In the genomic region with DNA sequence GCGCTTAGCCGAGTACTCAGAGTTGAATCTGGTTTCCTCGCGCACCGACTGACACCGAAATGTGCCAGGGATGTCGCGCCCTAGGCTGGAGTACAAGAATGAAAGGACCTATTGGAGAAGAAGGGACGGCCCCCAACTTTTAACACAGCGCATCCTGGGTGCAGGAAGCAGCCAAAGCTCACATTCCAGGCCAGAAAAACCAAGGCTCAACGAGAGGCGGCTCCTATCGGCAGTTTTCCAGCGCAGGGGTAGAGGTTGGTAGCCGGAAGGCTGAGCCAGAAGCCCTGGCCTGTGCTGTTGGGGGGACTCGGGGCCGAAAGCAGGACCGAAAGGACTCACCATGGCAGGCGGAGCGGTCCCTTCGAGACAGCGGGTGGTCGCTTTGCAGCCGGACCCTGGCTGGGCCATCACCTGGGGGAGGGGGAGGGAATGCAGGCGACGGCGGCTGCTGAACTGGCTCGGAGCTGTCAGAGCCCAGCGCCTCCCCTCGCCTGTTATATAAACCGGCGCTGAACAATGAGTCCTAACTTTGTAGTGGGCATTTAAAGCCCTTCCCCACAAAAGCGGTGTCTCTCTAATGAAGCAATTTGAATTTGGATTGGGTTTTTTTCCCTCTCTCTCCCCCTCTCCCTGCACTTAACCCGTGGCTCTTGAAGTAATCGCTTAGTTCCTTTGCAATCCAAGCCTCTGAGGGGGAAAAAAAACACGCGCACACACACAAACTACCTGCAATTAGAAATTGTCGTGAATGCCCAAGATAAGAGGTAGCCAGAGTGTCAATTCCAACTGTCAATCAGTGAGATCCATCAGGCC, we compare ENCODE assay signal across 9 mouse cellular contexts. TPM values are rescaled to one million over a fixed set of nuclear protein-coding genes. Genes with fewer than 3 reads are reported as not detected.
DNase-seq lines count a peak whose midpoint lies in the region; ATAC-seq and TF ChIP-seq lines count a peak whose summit lies in the region.
"Had no signal": no experiment of that assay in that cellular context is flagged by ENCODE, and none has a peak within 500 bp of the region (broad histone marks: within the 10 kb centered on the region; RNA-seq: fewer than 3 reads in every experiment).

No protein-coding gene starts in this region.

- peak overlapping the region; percentile 40 for H3K9ac ChIP-seq in forebrain, postnatal 0 days
- no peak overlapping the region for H3K9ac ChIP-seq in limb, embryonic 13.5 days
- no peak overlapping the region for H3K9ac ChIP-seq in neural tube, embryonic 14.5 days (replicated peaks; ENCODE audit: low read depth, low read length)

- H3K27ac ChIP-seq in forebrain, postnatal 0 days (ENCODE audit: low read depth, low read length), result peak overlapping the region; percentile 74
- no peak overlapping the region for H3K27ac ChIP-seq in limb, embryonic 13.5 days
- no peak overlapping the region for H3K27ac ChIP-seq in neural tube, embryonic 14.5 days (ENCODE audit: low read depth, low read length)

- H3K4me3 ChIP-seq in forebrain, postnatal 0 days (ENCODE audit: low read depth, low read length), result peak overlapping the region; percentile 41
- peak overlapping the region; percentile 45 for H3K4me3 ChIP-seq in limb, embryonic 13.5 days
- H3K4me3 ChIP-seq in neural tube, embryonic 14.5 days (ENCODE audit: low read depth, low read length), result peak overlapping the region; percentile 24; the same call in 1 of the 2 replicates

- H3K27me3 ChIP-seq in forebrain, postnatal 0 days (ENCODE audit: insufficient read depth, low read length), result peaks cover 79% of the 10 kb centered on the region
- H3K27me3 ChIP-seq in limb, embryonic 13.5 days, result peaks cover 100% of the 10 kb centered on the region
- peaks cover 54% of the 10 kb centered on the region for H3K27me3 ChIP-seq in neural tube, embryonic 14.5 days (ENCODE audit: control insufficient read depth, insufficient read depth, low read length)

- no peak for TF ChIP-seq CTCF in forebrain, postnatal 0 days (IDR thresholded peaks at IDR 0.05; ENCODE audit: low read depth)

- peak; percentile 19 to 57 for DNase-seq in heart, adult 18-20 months
- no peak for DNase-seq in heart, adult 8-10 months (ENCODE audit: low spot score)
- DNase-seq in ZHBTc4 (ENCODE audit: low read depth, low spot score), result peak; percentile 57
- DNase-seq in forebrain, postnatal 0 days, result peak; percentile 46
- no peak for DNase-seq in urinary bladder, postnatal 14 days (ENCODE audit: low spot score)

- 1% methylated on average over 38 of the region's 38 CpGs for WGBS in forebrain, postnatal 0 days
- 1% methylated on average over 38 of the region's 38 CpGs for WGBS in limb, embryonic 13.5 days
- under 1% methylated on average over 37 of the region's 38 CpGs for WGBS in neural tube, embryonic 14.5 days

- peak overlapping the region; percentile 55 for H3K4me2 ChIP-seq in forebrain, postnatal 0 days (ENCODE audit: low read depth)
- peak overlapping the region; percentile 84 for H3K4me2 ChIP-seq in limb, embryonic 13.5 days (replicated peaks)
- peak overlapping the region; percentile 45; the same call in 1 of the 2 replicates for H3K4me2 ChIP-seq in neural tube, embryonic 14.5 days (ENCODE audit: low read depth, low read length)

- H3K9me3 ChIP-seq in forebrain, postnatal 0 days (ENCODE audit: low read length), result no peaks in the 10 kb centered on the region
- no peaks in the 10 kb centered on the region for H3K9me3 ChIP-seq in limb, embryonic 13.5 days
- no peaks in the 10 kb centered on the region for H3K9me3 ChIP-seq in neural tube, embryonic 14.5 days (ENCODE audit: control insufficient read depth, low read length)

- H3K4me1 ChIP-seq in forebrain, postnatal 0 days (ENCODE audit: insufficient read depth), result peaks cover 3% of the 10 kb centered on the region; the same call in 1 of the 2 replicates
- H3K4me1 ChIP-seq in limb, embryonic 13.5 days, result peaks cover 36% of the 10 kb centered on the region
- peaks cover 20% of the 10 kb centered on the region for H3K4me1 ChIP-seq in neural tube, embryonic 14.5 days (ENCODE audit: control insufficient read depth, insufficient read depth, low read length)

- no peaks in the 10 kb centered on the region for H3K36me3 ChIP-seq in forebrain, postnatal 0 days (ENCODE audit: insufficient read depth)
- no peaks in the 10 kb centered on the region for H3K36me3 ChIP-seq in limb, embryonic 13.5 days
- H3K36me3 ChIP-seq in neural tube, embryonic 14.5 days (ENCODE audit: control insufficient read depth, insufficient read depth, low read length), result no peaks in the 10 kb centered on the region

- ATAC-seq in forebrain, postnatal 0 days, result peak; percentile 19; the same call in 1 of the 2 replicates
- ATAC-seq in limb, embryonic 13.5 days (ENCODE audit: low FRiP score, low read depth), result no peak; the same call in 1 of the 2 replicates
- ATAC-seq in neural tube, embryonic 14.5 days (ENCODE audit: low read depth), result no peak
- no peak for ATAC-seq in megakaryocyte-erythroid progenitor cell, adult 5-6 weeks (replicated peaks; ENCODE audit: low FRiP score, low TSS enrichment, poor library complexity, severe bottlenecking)

RNA-seq across cellular contexts. Expression of a gene that starts 1.4 kb away (rescaled TPM):
- 1 to 10 TPM; 1.6 to 1.7 TPM for total RNA-seq in heart, adult 18-20 months (2021)
- 1 to 10 TPM; 2.5 to 6.0 (median 3.3) TPM for total RNA-seq in heart, adult 8-10 months (2022)
- total RNA-seq in forebrain, postnatal 0 days (2014; rRNA removed), result 55.9 and 83.5 TPM in 2 replicates
- 16.4 and 31.0 TPM in 2 replicates for polyA plus RNA-seq in forebrain, postnatal 0 days (2015; fragmentation: Nextera tagmentation; extraction: Ambion mirVana)
- polyA plus RNA-seq in limb, embryonic 13.5 days (2015; fragmentation: Nextera tagmentation; extraction: Ambion mirVana), result 0.92 and 1.1 TPM in 2 replicates
- polyA plus RNA-seq in neural tube, embryonic 14.5 days (2014; fragmentation: Nextera tagmentation; extraction: Ambion mirVana), result 1.6 TPM in 1 of 2 replicates, not detected in the other
- not detected in 2 replicates for total RNA-seq in megakaryocyte-erythroid progenitor cell, adult 5-6 weeks (2014; fragmentation: Nextera tagmentation)
- not detected in 2 replicates for total RNA-seq in megakaryocyte-erythroid progenitor cell, adult 5-6 weeks (2017)
- total RNA-seq: hematopoietic stem cell, adult 5-6 weeks had no signal

RNA-seq across cellular contexts. Expression of a gene that starts 32.4 kb away (rescaled TPM):
- total RNA-seq in heart, adult 18-20 months (2021), result 10 to 100 TPM; 38.6 to 44.5 TPM
- 10 to 100 TPM; 40.5 to 44.0 (median 42.3) TPM for total RNA-seq in heart, adult 8-10 months (2022)
- total RNA-seq in forebrain, postnatal 0 days (2014; rRNA removed), result 14.0 and 17.0 TPM in 2 replicates
- 12.9 and 21.9 TPM in 2 replicates for polyA plus RNA-seq in forebrain, postnatal 0 days (2015; fragmentation: Nextera tagmentation; extraction: Ambion mirVana)
- 23.8 and 31.3 TPM in 2 replicates for polyA plus RNA-seq in limb, embryonic 13.5 days (2015; fragmentation: Nextera tagmentation; extraction: Ambion mirVana)
- polyA plus RNA-seq in neural tube, embryonic 14.5 days (2014; fragmentation: Nextera tagmentation; extraction: Ambion mirVana), result 24.8 and 30.4 TPM in 2 replicates
- total RNA-seq in megakaryocyte-erythroid progenitor cell, adult 5-6 weeks (2014; fragmentation: Nextera tagmentation), result 22.5 and 23.4 TPM in 2 replicates
- 31.1 and 85.3 TPM in 2 replicates for total RNA-seq in megakaryocyte-erythroid progenitor cell, adult 5-6 weeks (2017)

RNA-seq across cellular contexts. Expression of a gene that starts 32.8 kb away (rescaled TPM):
- total RNA-seq in heart, adult 18-20 months (2021), result 10 to 100 TPM; 34.5 to 34.9 TPM
- total RNA-seq in heart, adult 8-10 months (2022), result 10 to 100 TPM; 31.0 to 37.1 (median 33.3) TPM
- total RNA-seq in forebrain, postnatal 0 days (2014; rRNA removed), result 54.6 and 61.4 TPM in 2 replicates
- polyA plus RNA-seq in forebrain, postnatal 0 days (2015; fragmentation: Nextera tagmentation; extraction: Ambion mirVana), result 86.4 and 98.7 TPM in 2 replicates
- polyA plus RNA-seq in limb, embryonic 13.5 days (2015; fragmentation: Nextera tagmentation; extraction: Ambion mirVana), result 85.9 and 94.2 TPM in 2 replicates
- polyA plus RNA-seq in neural tube, embryonic 14.5 days (2014; fragmentation: Nextera tagmentation; extraction: Ambion mirVana), result 138 and 145 TPM in 2 replicates
- 16.6 and 17.7 TPM in 2 replicates for total RNA-seq in megakaryocyte-erythroid progenitor cell, adult 5-6 weeks (2014; fragmentation: Nextera tagmentation)
- total RNA-seq in megakaryocyte-erythroid progenitor cell, adult 5-6 weeks (2017), result 19.1 and 25.0 TPM in 2 replicates

RNA-seq across cellular contexts. Expression of a gene that starts 54.5 kb away (rescaled TPM):
- total RNA-seq in heart, adult 18-20 months (2021), result not detected
- not detected for total RNA-seq in heart, adult 8-10 months (2022)
- total RNA-seq in forebrain, postnatal 0 days (2014; rRNA removed), result 1.0 and 2.2 TPM in 2 replicates
- 3.9 and 4.4 TPM in 2 replicates for polyA plus RNA-seq in forebrain, postnatal 0 days (2015; fragmentation: Nextera tagmentation; extraction: Ambion mirVana)
- polyA plus RNA-seq in limb, embryonic 13.5 days (2015; fragmentation: Nextera tagmentation; extraction: Ambion mirVana), result 0.36 TPM in 1 of 2 replicates, not detected in the other
- 0.40 and 1.3 TPM in 2 replicates for polyA plus RNA-seq in neural tube, embryonic 14.5 days (2014; fragmentation: Nextera tagmentation; extraction: Ambion mirVana)
- not detected in 2 replicates for total RNA-seq in megakaryocyte-erythroid progenitor cell, adult 5-6 weeks (2014; fragmentation: Nextera tagmentation)
- not detected in 2 replicates for total RNA-seq in megakaryocyte-erythroid progenitor cell, adult 5-6 weeks (2017)
- total RNA-seq: hematopoietic stem cell, adult 5-6 weeks had no signal

RNA-seq across cellular contexts. Expression of a gene that starts 54.6 kb away (rescaled TPM):
- 100 to 1,000 TPM; 687 to 800 TPM for total RNA-seq in heart, adult 18-20 months (2021)
- 100 to 1,000 TPM; 642 to 707 (median 697) TPM for total RNA-seq in heart, adult 8-10 months (2022)
- total RNA-seq in forebrain, postnatal 0 days (2014; rRNA removed), result 74.0 and 111 TPM in 2 replicates
- 333 and 372 TPM in 2 replicates for polyA plus RNA-seq in forebrain, postnatal 0 days (2015; fragmentation: Nextera tagmentation; extraction: Ambion mirVana)
- 200 and 208 TPM in 2 replicates for polyA plus RNA-seq in limb, embryonic 13.5 days (2015; fragmentation: Nextera tagmentation; extraction: Ambion mirVana)
- 302 and 344 TPM in 2 replicates for polyA plus RNA-seq in neural tube, embryonic 14.5 days (2014; fragmentation: Nextera tagmentation; extraction: Ambion mirVana)
- total RNA-seq in megakaryocyte-erythroid progenitor cell, adult 5-6 weeks (2014; fragmentation: Nextera tagmentation), result 121 and 160 TPM in 2 replicates
- 52.5 and 58.2 TPM in 2 replicates for total RNA-seq in megakaryocyte-erythroid progenitor cell, adult 5-6 weeks (2017)

Comparison
In these comparisons a context has a peak if more than half of its experiments do, and no peak if none do; other contexts are left out.
1. DNase-seq: peak in heart, adult 18-20 months (2 of 2), ZHBTc4 (single experiment) and forebrain, postnatal 0 days (single experiment); none in heart, adult 8-10 months (single experiment) and urinary bladder, postnatal 14 days (single experiment).
2. Peak in every context shown above with its lines, with median percentiles within 50 percentile points of each other: H3K4me2 ChIP-seq and H3K4me3 ChIP-seq.